Mouse (Mus musculus) intestine, postnatal 0 days (tissue): Measurements from ENCODE around the gene Znrd1as. TPM values are rescaled to one million over a fixed set of nuclear protein-coding genes. Genes with fewer than 3 reads are reported as not detected.

Source experiments
- ATAC-seq: fragments of 200-750 bp; cut with Nextera tagmentation; 2 replicates; pipeline ENCODE4 v1.8.0; 2017; ENCODE audit warnings: mild to moderate bottlenecking, moderate TSS enrichment, moderate library complexity
- H3K27ac ChIP-seq: fragments of 300-500 bp; sonication (generic); 2 replicates; pipeline ENCODE4 v1.5.1; 2014; ENCODE audit warnings: mild to moderate bottlenecking, low read depth, low read length, moderate library complexity
- H3K27me3 ChIP-seq: fragments of 300-500 bp; sonication (generic); replicated peaks from 2 replicates; pipeline ENCODE4 v1.6.1; 2014; ENCODE audit warnings: low read length, mixed read lengths; ENCODE audit not compliant: control insufficient read depth, insufficient read depth
- H3K36me3 ChIP-seq: fragments of 300-500 bp; sonication (generic); 2 replicates; pipeline ENCODE4 v1.6.1; 2014; ENCODE audit warnings: mild to moderate bottlenecking, moderate library complexity; ENCODE audit not compliant: control insufficient read depth, insufficient read depth
- H3K4me1 ChIP-seq: fragments of 300-500 bp; sonication (generic); replicated peaks from 2 replicates; pipeline ENCODE4 v1.6.1; 2014; ENCODE audit warnings: antibody characterized with exemption, low read length, mixed read lengths; ENCODE audit not compliant: control insufficient read depth, insufficient read depth
- H3K4me2 ChIP-seq: fragments of 300-500 bp; sonication (generic); replicated peaks from 2 replicates; pipeline ENCODE4 v1.6.1; 2014; ENCODE audit warnings: low read depth, mild to moderate bottlenecking, moderate library complexity
- H3K4me3 ChIP-seq: fragments of 300-500 bp; sonication (generic); 2 replicates; pipeline ENCODE4 v1.5.1; 2014; ENCODE audit warnings: low read depth, low read length
- H3K9ac ChIP-seq: fragments of 300-500 bp; sonication (generic); 2 replicates; pipeline ENCODE4 v1.6.1; 2014; ENCODE audit warnings: mild to moderate bottlenecking, low read depth, low read length
- H3K9me3 ChIP-seq: fragments of 300-500 bp; sonication (generic); 2 replicates; pipeline ENCODE4 v1.6.1; 2016; ENCODE audit warnings: mixed run types; ENCODE audit not compliant: control insufficient read depth
- CTCF ChIP-seq: sonication (generic); IDR thresholded peaks from 2 replicates; pipeline ENCODE4 v1.5.1; 2016; ENCODE audit warnings: low read depth, mild to moderate bottlenecking, control low read depth, antibody characterized with exemption, moderate library complexity
- WGBS: fragments of 180-500 bp; shearing (Covaris S2); extraction: QIAGEN DNeasy Blood & Tissue Kit; methylation state at CpG from one replicate; pipeline ENCODE4 v1.1.7; 2014; 5-methylcytosine and 5-hydroxymethylcytosine counted together
- polyA plus RNA-seq: library from polyadenylated mRNA; unstranded; fragments of >200 nt; fragmentation: Nextera tagmentation; extraction: Ambion mirVana; gene quantifications from 2 replicates; pipeline ENCODE4 v1.2.1, GENCODE M21; 2015

Gene Znrd1as
- polyA plus RNA-seq, 1 experiment from 2014 or later: 5.6 TPM

DNA sequence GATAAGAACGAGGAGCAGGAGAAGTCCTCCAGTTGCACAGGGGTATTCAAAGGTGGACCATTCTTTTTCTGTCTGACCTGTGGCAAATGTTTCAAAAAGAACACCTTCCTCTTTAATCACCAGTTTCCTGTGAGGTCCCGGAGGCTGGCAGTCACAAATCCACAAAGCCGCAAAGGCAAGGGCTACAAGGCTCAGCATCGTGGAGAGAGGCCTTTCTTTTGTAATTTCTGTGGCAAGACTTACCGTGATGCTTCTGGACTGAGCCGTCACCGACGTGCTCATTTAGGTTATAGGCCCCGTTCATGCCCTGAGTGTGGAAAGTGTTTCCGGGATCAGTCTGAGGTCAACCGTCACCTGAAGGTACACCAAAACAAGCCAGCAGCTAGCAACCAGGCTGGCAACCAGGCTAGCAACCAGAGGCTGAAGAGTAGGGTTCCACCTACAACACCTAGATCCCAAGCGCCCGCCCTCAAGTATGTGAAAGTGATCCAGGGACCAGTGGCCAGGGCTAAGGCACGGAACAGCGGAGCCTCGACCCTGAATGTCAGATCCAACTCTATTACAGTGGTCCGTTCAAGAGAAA lies 51.2 kb downstream of the Znrd1as start:
- H3K9me3 ChIP-seq: no peaks in the 10 kb centered on the region
- no peak overlapping the region for H3K4me3 ChIP-seq
- H3K27me3 ChIP-seq: no peaks in the 10 kb centered on the region
- no peak for TF ChIP-seq CTCF
- no peaks in the 10 kb centered on the region for H3K36me3 ChIP-seq
- no peak overlapping the region for H3K27ac ChIP-seq
- no peak for ATAC-seq
- 94% methylated on average over 17 of the region's 17 CpGs for WGBS
- no peak overlapping the region for H3K4me2 ChIP-seq
- no peak overlapping the region for H3K9ac ChIP-seq
- H3K4me1 ChIP-seq: no peaks in the 10 kb centered on the region

DNA sequence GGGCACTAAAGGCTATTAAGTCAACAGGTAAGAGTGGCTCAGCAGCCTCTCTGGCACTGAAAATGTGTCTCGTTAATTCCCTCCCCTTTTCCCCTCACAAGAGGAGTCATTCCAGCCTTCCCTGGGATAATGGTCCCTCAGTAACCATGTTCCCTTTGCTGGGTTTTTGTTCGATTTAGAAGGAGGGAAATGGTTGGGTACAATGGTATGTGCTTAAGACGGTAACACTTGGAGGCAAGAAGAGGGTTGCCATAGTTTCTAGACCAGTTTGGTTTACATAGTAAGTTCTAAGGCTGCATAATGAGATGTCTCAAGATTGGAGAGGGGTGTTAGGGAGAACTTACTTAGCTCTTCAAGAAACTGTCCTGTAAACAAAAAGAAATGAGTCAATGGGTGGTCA lies 53.3 kb downstream of the Znrd1as start:
- no peak for TF ChIP-seq CTCF
- Histone ChIP-seq H3K27me3 (no peaks in the 10 kb centered on the region), H3K4me3 (no peak overlapping the region), H3K4me2 (no peak overlapping the region), H3K9me3 (no peaks in the 10 kb centered on the region), H3K9ac (no peak overlapping the region), H3K27ac (no peak overlapping the region), H3K36me3 (no peaks in the 10 kb centered on the region), H3K4me1 (no peaks in the 10 kb centered on the region)
- no peak for ATAC-seq
- WGBS: 91% methylated on average over 3 of the region's 3 CpGs

- Histone ChIP-seq H3K36me3 (no peaks in the 10 kb centered on the region), H3K4me1 (no peaks in the 10 kb centered on the region), H3K4me2 (no peak overlapping the region), H3K4me3 (no peak overlapping the region), H3K27me3 (no peaks in the 10 kb centered on the region), H3K9ac (no peak overlapping the region), H3K9me3 (no peaks in the 10 kb centered on the region), H3K27ac (no peak overlapping the region)
- ATAC-seq: no peak
- 56% methylated on average over 5 of the region's 5 CpGs for WGBS
- no peak for TF ChIP-seq CTCF
Measured at GRCm38 (mm10) chr17:37012141-37012540, 53.7 kb downstream of the Znrd1as start.

Other genes starting within 250 kb of the Znrd1as start
- not detected in 2 replicates for gene H2-M10.5, start 185.7 kb upstream of the Znrd1as start, polyA plus RNA-seq
- not detected in 2 replicates for gene H2-M10.6, start 146.4 kb upstream of the Znrd1as start, polyA plus RNA-seq
- gene Trim26, start 121.5 kb upstream of the Znrd1as start, polyA plus RNA-seq: 27.4 and 32.2 TPM in 2 replicates
- gene Trim15, start 91.4 kb upstream of the Znrd1as start, polyA plus RNA-seq: 16.4 and 23.0 TPM in 2 replicates
- gene Trim10, start 89.0 kb upstream of the Znrd1as start, polyA plus RNA-seq: 0.07 and 0.21 TPM in 2 replicates
- 6.8 TPM in 2 replicates for gene Trim40, start 68.5 kb upstream of the Znrd1as start, polyA plus RNA-seq
- 53.7 and 56.2 TPM in 2 replicates for gene Trim31, start 60.5 kb upstream of the Znrd1as start, polyA plus RNA-seq
- 1.7 and 2.2 TPM in 2 replicates for gene Rnf39, start 15.7 kb upstream of the Znrd1as start, polyA plus RNA-seq
- 91.6 and 96.1 TPM in 2 replicates for gene Ppp1r11, start 6.9 kb upstream of the Znrd1as start, polyA plus RNA-seq
- 59.1 and 60.1 TPM in 2 replicates for gene Znrd1, start within 50 bp of the Znrd1as start, polyA plus RNA-seq
- gene 2410137M14Rik, start 22.6 kb downstream of the Znrd1as start, polyA plus RNA-seq: not detected in 2 replicates
- gene H2-M5, start 30.9 kb downstream of the Znrd1as start, polyA plus RNA-seq: 0.05 TPM in 1 of 2 replicates, not detected in the other
- 8.6 and 9.0 TPM in 2 replicates for gene Zfp57, start 42.6 kb downstream of the Znrd1as start, polyA plus RNA-seq
- not detected in 2 replicates for gene Mog, start 64.8 kb downstream of the Znrd1as start, polyA plus RNA-seq
- gene Gabbr1, start 87.4 kb downstream of the Znrd1as start, polyA plus RNA-seq: 4.1 and 4.4 TPM in 2 replicates
- gene Olfr90, start 129.9 kb downstream of the Znrd1as start, polyA plus RNA-seq: not detected in 2 replicates
- not detected in 2 replicates for gene Olfr91, start 139.7 kb downstream of the Znrd1as start, polyA plus RNA-seq
- gene Olfr92, start 161.5 kb downstream of the Znrd1as start, polyA plus RNA-seq: not detected in 2 replicates
- gene Olfr93, start 202.9 kb downstream of the Znrd1as start, polyA plus RNA-seq: not detected in 2 replicates
- gene Ubd, start 235.3 kb downstream of the Znrd1as start, polyA plus RNA-seq: 5.2 and 5.3 TPM in 2 replicates
- gene Olfr94, start 242.4 kb downstream of the Znrd1as start, polyA plus RNA-seq: not detected in 2 replicates